Mouse (Mus musculus) MEL (cell line): Measurements from ENCODE around the gene Hoxd1.

Experiments used
- CHD1 ChIP-seq: IDR thresholded peaks from 2 replicates; pipeline ENCODE4 v1.6.1; 2012; ENCODE audit warnings: low read depth, mild to moderate bottlenecking, inconsistent platforms, low read length, improper control_type of control experiment
- CHD2 ChIP-seq: IDR thresholded peaks from 2 replicates; pipeline ENCODE4 v1.6.1; 2011; ENCODE audit warnings: low read length, improper control_type of control experiment
- CTCF ChIP-seq, 3 experiments: IDR thresholded peaks in 2 of 3; conservative IDR thresholded peaks in 1 of 3; 2 replicates each; pipeline ENCODE4 v1.5.1; 2011 to 2012; ENCODE audit warnings: low read length in 3 of 3, low read depth in 2 of 3, mild to moderate bottlenecking in 2 of 3, improper control_type of control experiment in 1 of 3, inconsistent platforms in 1 of 3, mixed read lengths in 1 of 3, moderate library complexity in 1 of 3; ENCODE audit not compliant: control insufficient read depth in 1 of 3, insufficient read depth in 1 of 3, poor library complexity in 1 of 3, severe bottlenecking in 1 of 3
- ETS1 ChIP-seq: IDR thresholded peaks from 2 replicates; pipeline ENCODE4 v1.6.1; 2012; ENCODE audit warnings: low read depth, mild to moderate bottlenecking, inconsistent platforms, low read length, improper control_type of control experiment, moderate library complexity
- GATA1 ChIP-seq: IDR thresholded peaks from 2 replicates; pipeline ENCODE4 v1.6.1; 2011; ENCODE audit warnings: low read depth, low read length, improper control_type of control experiment
- MXI1 ChIP-seq: IDR thresholded peaks from 2 replicates; pipeline ENCODE4 v1.6.1; 2011; ENCODE audit warnings: mild to moderate bottlenecking, low read depth, low read length, improper control_type of control experiment
- POLR2A ChIP-seq, 2 experiments: IDR thresholded peaks; 2 replicates each; pipeline ENCODE4 v1.6.1; 2011 to 2012; ENCODE audit warnings: low read length in 2 of 2, mild to moderate bottlenecking in 2 of 2, control low read depth in 1 of 2, improper control_type of control experiment in 1 of 2, low read depth in 1 of 2, moderate library complexity in 1 of 2; ENCODE audit not compliant: control insufficient read depth in 1 of 2, insufficient read depth in 1 of 2, poor library complexity in 1 of 2

- TF ChIP-seq CTCF (IDR thresholded peaks at IDR 0.05 in 2 of 3, conservative IDR thresholded peaks at IDR 0.05 in 1 of 3; ENCODE audit: control insufficient read depth in 1 of 3, insufficient read depth in 1 of 3, low read depth in 2 of 3, low read length in 3 of 3, poor library complexity in 1 of 3, severe bottlenecking in 1 of 3): no peak
- no peak for TF ChIP-seq CHD1
- no peak for TF ChIP-seq GATA1
- no peak for TF ChIP-seq MXI1
- TF ChIP-seq CHD2: no peak
- no peak for TF ChIP-seq POLR2A (IDR thresholded peaks at IDR 0.05; ENCODE audit: control insufficient read depth in 1 of 2, insufficient read depth in 1 of 2, low read depth in 1 of 2, low read length in 2 of 2, poor library complexity in 1 of 2)
- TF ChIP-seq ETS1: no peak
Measured at GRCm38 (mm10) chr2:74750731-74751250, 12.0 kb upstream of the Hoxd1 start.
